Mouse (Mus musculus) small intestine, adult 2 months (tissue): Measurements from ENCODE around the gene Rbm25.

Experiments used
- CTCF ChIP-seq: fragments of 200-500 bp; IDR thresholded peaks from 2 replicates; pipeline ENCODE4 v1.5.1; 2012; ENCODE audit warnings: low read depth, mild to moderate bottlenecking, control low read depth, inconsistent platforms, low read length, moderate library complexity, mixed read lengths; ENCODE audit not compliant: insufficient replicate concordance, insufficient read length; ENCODE audit errors: extremely low read depth
- POLR2A ChIP-seq: fragments of 200-500 bp; IDR thresholded peaks from 2 replicates; pipeline ENCODE4 v1.6.1; 2012; ENCODE audit warnings: low read depth, mild to moderate bottlenecking, control low read depth, inconsistent platforms, low read length, moderate library complexity

DNA sequence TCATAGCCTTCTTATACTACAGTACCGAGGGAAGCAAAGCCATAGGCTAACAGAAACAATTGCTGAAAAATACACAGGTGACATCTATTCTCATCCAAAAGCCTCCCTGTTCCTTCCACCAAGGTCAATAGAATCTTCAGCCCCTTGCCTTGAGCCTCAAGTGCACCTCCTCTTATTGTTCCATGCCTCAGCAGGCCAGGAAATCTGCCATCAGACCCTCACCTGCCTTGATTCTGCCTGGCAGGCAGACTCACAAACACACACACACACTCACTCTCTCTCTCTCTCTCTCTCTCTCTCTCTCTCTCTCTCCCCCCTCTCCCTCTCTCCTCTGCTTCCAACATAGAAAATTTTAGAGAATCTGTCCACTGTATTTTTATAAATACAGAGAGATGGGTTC, 88.4 kb downstream of the Rbm25 start:
- no peak for TF ChIP-seq POLR2A
- no peak for TF ChIP-seq CTCF
